Mouse (Mus musculus) erythroblast, embryonic 14.5 days (primary cell): ENCODE results near the gene Mars.
"Not testable (repeated sequence)": the region's sequence is repeated elsewhere in the genome, so short reads cannot be mapped to it uniquely, and the experiment has no call there.

Experiments used
- GATA1 ChIP-seq: IDR thresholded peaks from 2 replicates; pipeline ENCODE4 v1.6.1; 2012; ENCODE audit warnings: low read length, inconsistent platforms, mixed read lengths
- TAL1 ChIP-seq: IDR thresholded peaks from 3 replicates; pipeline ENCODE4 v1.6.1; 2012; ENCODE audit warnings: low read length, inconsistent platforms, mixed read lengths

GRCm38 (mm10) chr10:127313516-127313915 is 1.9 kb upstream of the Mars start:
- TF ChIP-seq TAL1, GATA1: not testable (repeated sequence)
